Mouse (Mus musculus): Measurements from ENCODE around the gene Gxylt1.
A peak's percentile ranks its signal among the peaks of the same experiment; 100 is the strongest.
"Not testable (repeated sequence)": the region's sequence is repeated elsewhere in the genome, so short reads cannot be mapped to it uniquely, and the experiment has no call there.

Gxylt1 gene

DNA sequence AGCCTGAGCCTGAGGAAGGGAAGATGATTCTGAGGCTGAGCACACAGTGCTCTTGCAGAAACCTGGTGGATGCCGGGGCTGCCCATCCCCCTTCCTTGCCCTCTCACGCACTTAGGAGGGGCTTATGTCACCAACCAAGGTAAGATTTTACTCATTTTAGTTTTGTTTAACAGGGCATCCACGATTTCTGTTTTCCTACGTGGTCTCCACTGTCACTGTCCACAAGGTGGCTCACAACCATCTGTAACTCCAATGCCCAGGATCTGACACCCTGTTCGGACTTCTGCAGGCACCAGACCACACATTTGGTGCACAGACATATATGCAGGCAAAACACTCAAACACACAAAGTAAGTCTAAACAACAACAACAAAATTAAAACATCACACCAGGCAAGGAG, 12.2 kb downstream of the Gxylt1 start:
- DNase-seq, result no peak

- DNase-seq, result no peak
Measured at GRCm38 (mm10) chr15:93262274-93262673, 12.7 kb downstream of the Gxylt1 start.

DNA sequence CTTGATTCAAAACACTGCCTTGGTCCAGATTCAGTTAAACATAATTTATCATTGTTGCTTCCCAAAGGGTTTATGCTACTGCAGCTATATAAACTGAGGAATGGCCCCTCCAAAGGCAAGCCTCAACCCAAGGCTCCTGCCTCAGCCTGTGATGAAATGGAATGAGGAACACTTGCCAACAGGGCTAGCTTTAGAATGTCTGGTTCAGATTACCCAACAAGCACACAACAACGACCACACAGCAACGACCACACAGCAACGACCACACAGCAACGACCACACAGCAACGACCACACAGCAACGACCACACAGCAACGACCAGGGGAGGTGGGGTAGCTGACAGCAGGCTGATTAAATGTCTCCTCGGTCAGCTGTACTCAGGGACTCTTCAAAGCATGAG, 15.0 kb downstream of the Gxylt1 start:
- DNase-seq, result no peak

- no peak for DNase-seq
Measured at GRCm38 (mm10) chr15:93255295-93255694, 19.7 kb downstream of the Gxylt1 start.

GRCm38 (mm10) chr15:93253172-93253571, 21.8 kb downstream of the Gxylt1 start:
- no peak for DNase-seq

- no peak for DNase-seq
Measured at GRCm38 (mm10) chr15:93252396-93252795, 22.6 kb downstream of the Gxylt1 start.

- DNase-seq, result peak; percentile 29
Measured at GRCm38 (mm10) chr15:93251553-93252250, 23.3 kb downstream of the Gxylt1 start.

GRCm38 (mm10) chr15:93243202-93243601, 31.8 kb downstream of the Gxylt1 start:
- DNase-seq, result no peak

DNA sequence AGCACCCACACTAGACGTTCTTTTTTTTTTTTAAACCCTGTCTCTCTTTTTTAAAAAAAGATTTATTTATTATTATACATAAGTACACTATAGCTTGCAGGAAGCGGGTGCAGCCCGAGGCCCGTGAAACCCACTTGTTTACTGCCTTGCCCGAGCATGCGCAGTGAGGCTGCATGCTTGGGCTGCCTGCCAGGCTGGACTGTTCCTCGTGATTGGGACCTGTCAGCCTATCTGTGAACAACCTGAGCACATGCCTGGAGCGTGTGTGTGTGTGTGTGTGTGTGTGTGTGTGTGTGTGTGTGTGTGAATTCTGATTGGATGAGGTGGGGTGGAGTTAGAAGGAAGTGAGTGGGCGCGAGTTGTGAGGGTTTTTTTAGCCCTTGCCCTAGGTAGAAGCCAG, 38.5 kb downstream of the Gxylt1 start:
- DNase-seq, result not testable (repeated sequence)

DNA sequence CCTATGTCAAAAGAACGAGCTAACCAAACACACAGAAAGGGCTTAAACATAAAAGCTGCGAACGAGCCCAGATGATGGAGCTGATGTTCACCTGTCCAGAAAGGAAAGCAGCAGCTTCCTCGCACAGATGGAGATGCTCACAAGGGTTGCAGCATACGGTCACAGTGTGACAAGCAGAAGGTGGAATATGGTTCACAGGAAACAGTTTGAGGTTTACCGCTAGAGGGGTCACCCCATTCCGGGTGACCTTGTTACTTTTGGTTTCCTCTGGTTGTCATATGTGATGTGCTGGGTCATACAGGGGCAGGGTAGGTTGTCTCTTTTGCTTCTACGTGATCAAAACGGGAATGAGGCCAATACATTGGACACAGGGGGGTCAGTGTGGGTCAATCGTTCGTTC, 46.0 kb downstream of the Gxylt1 start:
- no peak for DNase-seq

GRCm38 (mm10) chr15:93228375-93228774, 46.6 kb downstream of the Gxylt1 start:
- no peak for DNase-seq

DNA sequence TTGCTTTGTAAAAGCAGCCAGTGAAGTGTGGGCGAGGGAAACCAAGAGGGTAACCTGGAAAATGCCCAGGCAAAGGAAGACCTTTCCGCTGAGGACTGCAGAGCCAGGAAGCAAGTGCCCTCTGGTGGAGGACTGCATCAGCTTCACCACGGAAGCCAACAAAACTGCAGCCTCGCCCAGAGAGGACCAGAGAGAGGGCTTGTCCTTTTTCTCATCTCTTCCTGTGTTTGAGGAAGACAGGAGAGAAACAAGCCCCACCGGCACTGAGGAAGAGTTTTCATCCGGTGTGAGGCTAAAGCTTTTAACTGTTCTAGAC, 47.3 kb downstream of the Gxylt1 start:
- peak; percentile 15 for DNase-seq

GRCm38 (mm10) chr15:93226930-93227763, 47.8 kb downstream of the Gxylt1 start:
- no peak for DNase-seq

DNA sequence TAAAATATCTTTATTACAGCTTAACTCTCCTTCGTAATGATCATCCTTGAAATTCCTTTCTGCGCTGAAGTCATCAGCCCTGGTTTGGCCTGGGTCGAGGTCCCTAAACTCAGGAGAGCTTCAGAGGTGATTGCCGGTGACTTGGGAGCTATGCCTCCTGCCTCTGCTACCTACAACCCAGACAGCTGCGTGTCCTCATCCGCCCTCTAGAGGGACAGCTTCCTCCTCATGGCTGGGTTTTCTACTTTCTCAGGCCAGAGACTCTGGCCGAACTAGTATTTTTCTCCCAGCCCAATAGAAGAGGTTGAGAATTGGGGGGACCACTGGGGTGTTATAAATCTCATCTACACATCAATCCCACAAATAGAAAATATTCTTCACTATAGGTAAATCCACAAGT, 52.5 kb downstream of the Gxylt1 start:
- no peak for DNase-seq

- no peak for DNase-seq
Measured at GRCm38 (mm10) chr15:93212617-93213016, 62.4 kb downstream of the Gxylt1 start.

GRCm38 (mm10) chr15:93204861-93205260, 70.1 kb downstream of the Gxylt1 start:
- DNase-seq, result no peak

GRCm38 (mm10) chr15:93201956-93202355, 73.0 kb downstream of the Gxylt1 start:
- DNase-seq, result peak; percentile 19

DNA sequence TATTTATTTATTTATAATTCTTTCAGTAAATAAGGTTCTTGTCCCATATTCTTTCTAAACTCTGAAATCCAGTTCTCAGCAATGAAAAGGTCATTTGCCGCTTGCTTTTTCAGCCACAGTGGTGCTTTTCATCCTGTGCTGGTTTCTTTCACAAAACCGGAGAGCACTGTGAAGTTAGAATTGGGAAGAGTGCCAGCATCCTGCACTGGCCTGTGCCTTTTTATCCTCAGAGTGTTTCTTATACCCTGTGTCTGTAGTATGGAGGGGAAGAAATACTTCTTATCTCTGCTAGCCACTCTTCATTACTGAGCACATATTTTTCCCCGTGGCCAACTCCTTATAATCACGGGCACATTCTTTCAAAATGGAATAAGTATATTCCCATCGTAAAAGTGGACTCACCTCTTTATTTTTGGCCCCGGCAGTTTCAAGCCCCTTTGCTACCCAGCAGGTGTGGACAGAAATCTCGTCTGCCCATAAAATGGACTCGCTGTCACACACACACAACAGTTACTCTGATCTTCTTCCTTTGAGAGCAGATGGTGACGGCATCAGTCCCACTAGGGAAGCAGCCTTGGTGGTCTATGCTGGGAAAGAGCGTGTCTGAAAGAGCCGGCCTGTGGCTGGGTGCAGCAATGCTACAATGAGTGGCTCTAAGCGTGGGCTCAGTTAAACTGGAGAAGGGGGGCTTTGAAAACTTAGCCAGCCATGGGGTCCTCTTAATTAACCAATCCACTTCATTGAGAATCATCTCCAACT, 83.4 kb downstream of the Gxylt1 start:
- DNase-seq, result no peak

Data from lung, postnatal 14 days (tissue).